Mouse (Mus musculus) liver, adult 2 months (tissue): ENCODE measurements around the gene Spata31d1a. TPM values are rescaled to one million over a fixed set of nuclear protein-coding genes. Genes with fewer than 3 reads are reported as not detected.
"Not testable (repeated sequence)": the region's sequence is repeated elsewhere in the genome, so short reads cannot be mapped to it uniquely, and the experiment has no call there.

ENCODE experiments used
- DNase-seq: peaks from one replicate; pipeline ENCODE4 v3.0.0-alpha.2; 2011; ENCODE audit warnings: low read depth, low spot score; ENCODE audit errors: extremely low read depth
- H3K27ac ChIP-seq: fragments of 200-500 bp; replicated peaks from 2 replicates; pipeline ENCODE4 v1.5.1; 2012; ENCODE audit warnings: low read depth, mild to moderate bottlenecking, control low read depth, inconsistent platforms, low read length; ENCODE audit not compliant: insufficient read depth
- H3K27me3 ChIP-seq: fragments of 200-500 bp; 2 replicates; pipeline ENCODE4 v1.6.1; 2012; ENCODE audit warnings: mild to moderate bottlenecking, moderate library complexity, low read length, inconsistent platforms; ENCODE audit not compliant: control insufficient read depth, insufficient read depth
- H3K36me3 ChIP-seq: fragments of 200-500 bp; 2 replicates; pipeline ENCODE4 v1.6.1; 2012; ENCODE audit warnings: low read length, inconsistent platforms; ENCODE audit not compliant: control insufficient read depth, insufficient read depth
- H3K4me1 ChIP-seq: fragments of 200-500 bp; 2 replicates; pipeline ENCODE4 v1.6.1; 2011; ENCODE audit warnings: low read length; ENCODE audit not compliant: control insufficient read depth, insufficient read depth
- H3K4me3 ChIP-seq: fragments of 200-500 bp; 2 replicates; pipeline ENCODE4 v1.5.1; 2011; ENCODE audit warnings: low read depth, mild to moderate bottlenecking, control low read depth, low read length, moderate library complexity; ENCODE audit not compliant: insufficient read depth
- H3K79me2 ChIP-seq: fragments of 200-500 bp; 2 replicates; pipeline ENCODE4 v1.6.1; 2012; ENCODE audit warnings: inconsistent platforms, mild to moderate bottlenecking, low read length, moderate library complexity; ENCODE audit not compliant: control insufficient read depth, insufficient read depth
- H3K9ac ChIP-seq: fragments of 200-500 bp; 2 replicates; pipeline ENCODE4 v1.6.1; 2012; ENCODE audit warnings: low read depth, mild to moderate bottlenecking, control low read depth, inconsistent platforms, low read length
- CTCF ChIP-seq: fragments of 200-500 bp; IDR thresholded peaks from 2 replicates; pipeline ENCODE4 v1.5.1; 2011; ENCODE audit warnings: low read depth, low read length, control low read depth
- POLR2A ChIP-seq: fragments of 200-500 bp; IDR thresholded peaks from 2 replicates; pipeline ENCODE4 v1.6.1; 2011; ENCODE audit warnings: low read length, control low read depth; ENCODE audit not compliant: insufficient read depth; ENCODE audit errors: extremely low read depth
- WGBS: fragments of 180-500 bp; shearing (Covaris S2); methylation state at CpG from one replicate; pipeline ENCODE4 v1.1.7; 2018; 5-methylcytosine and 5-hydroxymethylcytosine counted together
- polyA plus RNA-seq: library from polyadenylated mRNA; depleted of rRNA; stranded (reverse); fragments of >200 nt; gene quantifications from 2 replicates; pipeline ENCODE4 v1.2.3, GENCODE M21; 2012
- total RNA-seq: library from RNA; depleted of rRNA; stranded (reverse); fragments of >200 nt; gene quantifications from 2 replicates; pipeline ENCODE4 v1.2.3, GENCODE M21; 2014

Gene Spata31d1a
- total and polyA plus RNA-seq, 2 experiments: not detected

DNA sequence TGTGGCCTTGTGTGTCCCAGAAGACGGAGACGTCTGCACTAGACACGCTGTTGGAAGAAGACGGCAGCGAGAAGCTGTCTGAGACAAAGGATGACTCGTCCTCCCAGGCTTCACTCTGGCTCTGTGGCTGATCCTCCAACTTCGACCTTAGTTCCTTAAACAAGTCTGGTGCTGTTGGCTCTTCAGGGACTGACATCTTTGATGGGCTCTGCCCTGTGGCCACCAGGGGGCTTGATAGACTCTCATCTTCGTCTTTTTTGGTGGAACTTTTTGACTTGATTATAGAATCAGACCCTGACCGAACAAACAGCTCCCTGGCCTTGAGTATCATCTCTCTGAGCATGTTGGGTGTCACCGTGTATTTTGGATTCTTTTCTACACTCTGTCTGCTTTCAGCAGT is 31.6 kb upstream of the Spata31d1a start:
- H3K4me1 ChIP-seq: no peaks in the 10 kb centered on the region
- WGBS: 68% methylated on average over 10 of the region's 10 CpGs

DNA sequence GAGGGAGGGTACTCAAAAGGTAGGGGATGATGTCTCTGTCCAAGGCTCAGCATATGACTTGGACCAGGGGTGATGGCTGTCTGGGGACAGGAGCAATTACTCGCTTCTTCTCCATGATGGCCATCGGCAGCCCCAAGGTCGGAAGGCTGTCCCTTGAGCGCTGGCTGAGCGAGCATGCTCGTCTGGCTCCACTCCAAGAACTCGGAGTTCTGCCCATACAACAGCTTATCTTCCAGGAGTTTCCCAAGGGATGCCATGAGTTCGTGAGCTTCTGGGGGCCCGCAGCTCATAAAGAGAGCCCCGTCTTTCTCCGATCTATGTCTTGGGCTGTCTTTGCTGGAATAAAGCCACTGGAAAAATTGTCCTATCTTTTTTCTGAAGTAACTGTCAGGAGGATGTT is 31.0 kb upstream of the Spata31d1a start:
- no peak for DNase-seq
- WGBS: 72% methylated on average over 11 of the region's 11 CpGs
- Histone ChIP-seq H3K79me2 (no peaks in the 10 kb centered on the region), H3K9ac (no peak overlapping the region), H3K4me1 (no peaks in the 10 kb centered on the region), H3K27ac (no peak overlapping the region), H3K4me3 (no peak overlapping the region), H3K27me3 (no peaks in the 10 kb centered on the region), H3K36me3 (no peaks in the 10 kb centered on the region)
- TF ChIP-seq POLR2A (no peak), CTCF (no peak)

More for the DNA sequence above, 31.6 kb upstream of the Spata31d1a start:
- H3K79me2 ChIP-seq: no peaks in the 10 kb centered on the region
- no peak overlapping the region for H3K27ac ChIP-seq
- DNase-seq: no peak
- H3K9ac ChIP-seq: no peak overlapping the region
- H3K36me3 ChIP-seq: no peaks in the 10 kb centered on the region
- H3K4me3 ChIP-seq: no peak overlapping the region
- TF ChIP-seq CTCF: peak; percentile 15; the same call in 1 of the 2 replicates
- TF ChIP-seq POLR2A: no peak
- no peaks in the 10 kb centered on the region for H3K27me3 ChIP-seq

DNA sequence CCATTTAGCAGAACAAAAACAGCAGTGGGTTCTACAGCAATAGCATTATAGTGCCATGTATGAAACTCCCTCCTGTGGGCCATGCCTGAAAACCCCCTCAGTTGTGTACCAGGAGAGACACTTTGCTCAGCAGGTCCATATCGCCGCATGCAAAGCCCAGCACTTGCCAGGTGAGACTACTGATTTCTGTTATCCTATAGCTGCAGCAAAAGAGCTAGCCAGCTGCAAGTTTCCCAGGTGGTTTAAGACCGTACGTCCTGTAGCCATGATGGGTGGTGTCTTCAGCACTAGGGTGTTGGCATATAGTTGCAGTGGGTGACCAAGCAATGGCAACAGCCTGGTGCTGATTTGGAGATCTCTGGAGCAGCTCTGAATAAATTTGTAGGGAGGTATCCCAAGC is 29.3 kb upstream of the Spata31d1a start:
- 94% methylated on average over 4 of the region's 4 CpGs for WGBS
- no peak overlapping the region for H3K27ac ChIP-seq
- no peaks in the 10 kb centered on the region for H3K79me2 ChIP-seq
- no peak for DNase-seq
- no peaks in the 10 kb centered on the region for H3K4me1 ChIP-seq
- no peaks in the 10 kb centered on the region for H3K36me3 ChIP-seq
- no peak overlapping the region for H3K4me3 ChIP-seq
- no peak overlapping the region for H3K9ac ChIP-seq
- no peak for TF ChIP-seq CTCF
- no peak for TF ChIP-seq POLR2A
- H3K27me3 ChIP-seq: no peaks in the 10 kb centered on the region

DNA sequence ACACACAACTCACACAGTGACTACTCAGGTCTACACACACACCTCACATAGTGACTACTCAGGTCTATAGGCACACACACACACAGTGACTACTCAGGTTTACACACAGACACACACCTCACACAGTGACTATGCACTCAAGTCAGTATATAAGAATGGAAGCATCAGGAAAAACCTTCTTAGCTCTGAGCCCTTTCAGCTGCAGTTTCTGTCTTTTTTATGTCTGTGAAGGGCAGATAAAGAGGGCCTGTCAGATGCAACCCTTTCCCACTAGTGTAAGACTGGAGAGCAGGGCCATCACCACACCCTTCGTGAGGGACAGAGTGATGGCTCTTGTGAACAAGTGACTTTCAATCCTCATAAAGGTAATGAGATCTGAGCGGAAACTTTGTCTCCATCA is 28.3 kb upstream of the Spata31d1a start:
- Histone ChIP-seq H3K27me3 (no peaks in the 10 kb centered on the region), H3K36me3 (no peaks in the 10 kb centered on the region), H3K79me2 (no peaks in the 10 kb centered on the region), H3K4me1 (no peaks in the 10 kb centered on the region), H3K4me3 (no peak overlapping the region), H3K27ac (no peak overlapping the region), H3K9ac (no peak overlapping the region)
- no peak for DNase-seq
- WGBS: 89% methylated on average over 2 of the region's 2 CpGs
- TF ChIP-seq CTCF (no peak), POLR2A (no peak)

DNA sequence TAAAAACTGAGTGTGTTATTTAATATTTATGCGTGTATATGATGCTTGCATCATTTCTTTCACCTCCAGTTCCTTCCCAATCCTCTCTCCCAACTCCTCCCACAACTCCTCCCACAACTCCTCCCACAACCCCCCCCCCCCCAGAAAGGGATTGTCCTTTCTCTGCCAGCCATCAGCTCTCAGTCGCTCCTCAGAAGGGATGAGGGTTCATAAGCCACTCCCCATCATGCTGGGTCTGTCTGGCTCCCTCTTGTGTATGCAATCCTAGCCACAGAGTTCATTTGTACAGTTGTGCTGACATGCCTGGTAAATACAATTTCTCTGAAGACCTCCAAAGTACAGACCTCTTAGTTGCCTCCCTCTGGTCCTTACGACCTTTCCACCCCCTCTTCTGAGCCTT is 25.1 kb upstream of the Spata31d1a start:
- WGBS: 26% methylated on average over 3 of the region's 3 CpGs

DNA sequence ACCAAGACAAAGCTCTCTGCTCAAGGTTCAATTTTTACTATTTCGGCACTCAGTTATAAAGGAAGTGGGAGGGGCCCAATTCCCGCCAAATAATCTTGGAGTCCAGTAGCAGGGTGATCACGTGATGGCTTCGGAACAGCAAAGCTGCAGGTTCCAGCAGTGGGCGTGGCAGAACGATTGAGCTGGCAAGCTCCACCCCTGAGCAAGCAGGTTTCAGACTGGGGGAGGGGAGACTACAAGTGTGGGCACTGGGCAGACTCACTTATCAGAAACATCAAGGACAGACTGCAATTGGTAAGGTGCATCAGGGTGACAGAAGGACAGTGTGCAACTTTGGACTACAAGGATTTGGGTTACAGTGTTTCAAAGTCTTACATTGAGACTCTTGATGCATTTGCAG is 24.2 kb upstream of the Spata31d1a start:
- WGBS: 39% methylated on average over 6 of the region's 6 CpGs
- not testable (repeated sequence) for H3K36me3 ChIP-seq, H3K9ac ChIP-seq, H3K27ac ChIP-seq, H3K4me3 ChIP-seq, H3K27me3 ChIP-seq, H3K4me1 ChIP-seq, H3K79me2 ChIP-seq, DNase-seq

More for the DNA sequence above, 25.1 kb upstream of the Spata31d1a start:
- no peak for TF ChIP-seq CTCF
- H3K4me1 ChIP-seq: no peaks in the 10 kb centered on the region
- H3K79me2 ChIP-seq: no peaks in the 10 kb centered on the region
- H3K4me3 ChIP-seq: no peak overlapping the region
- H3K9ac ChIP-seq: no peak overlapping the region
- no peaks in the 10 kb centered on the region for H3K36me3 ChIP-seq
- no peak overlapping the region for H3K27ac ChIP-seq
- no peak for DNase-seq
- no peaks in the 10 kb centered on the region for H3K27me3 ChIP-seq
